16 mouse cellular contexts compared by ENCODE assay signal in genomic region chr17:42837193-42837592, GRCm38 (mm10).
"Had no signal": no experiment of that assay in that cellular context is flagged by ENCODE, and none has a peak within 500 bp of the region (broad histone marks: within the 10 kb centered on the region; RNA-seq: fewer than 3 reads in every experiment).

No protein-coding gene starts in this region.

- H3K4me1 ChIP-seq: liver, embryonic 13.5 days; liver, embryonic 15.5 days; lung, embryonic 15.5 days; midbrain, embryonic 10.5 days; midbrain, embryonic 12.5 days; neural tube, embryonic 12.5 days had no signal

- ATAC-seq: liver, postnatal 0 days; lung, postnatal 0 days had no signal

- DNase-seq: liver, embryonic 13.5 days; liver, postnatal 0 days; lung, adult 2 months; lung, postnatal 14 days; lung, postnatal 36 days; midbrain, embryonic 14.5 days; right cerebral cortex, postnatal 14 days; thymus, adult 18-20 months; thymus, postnatal 25 days had no signal

- H3K4me3 ChIP-seq: liver, embryonic 13.5 days; liver, embryonic 15.5 days; lung, embryonic 15.5 days; midbrain, embryonic 10.5 days; midbrain, embryonic 12.5 days; neural tube, embryonic 12.5 days had no signal

- H3K27ac ChIP-seq: liver, embryonic 13.5 days; liver, embryonic 15.5 days; lung, embryonic 15.5 days; macrophage; midbrain, embryonic 10.5 days; midbrain, embryonic 12.5 days; neural tube, embryonic 12.5 days had no signal
